Comparison of ENCODE assay signal across 8 mouse cellular contexts in genomic region chr2:79372486-79373200, GRCm38 (mm10).
DNase-seq lines count a peak whose midpoint lies in the region; ATAC-seq and TF ChIP-seq lines count a peak whose summit lies in the region.

No protein-coding gene starts in this region.

- H3K4me3 ChIP-seq in kidney, embryonic 15.5 days (replicated peaks) = no peak overlapping the region
- no peak overlapping the region for H3K4me3 ChIP-seq in myocyte

- no peak overlapping the region for H3ac ChIP-seq in myocyte (ENCODE audit: control insufficient read depth, insufficient read length)

- no peak overlapping the region for H3K9ac ChIP-seq in kidney, embryonic 15.5 days

- no peaks in the 10 kb centered on the region for H3K79me2 ChIP-seq in myocyte (ENCODE audit: control insufficient read depth, insufficient read depth)

- no peaks in the 10 kb centered on the region for H3K27me3 ChIP-seq in kidney, embryonic 15.5 days
- H3K27me3 ChIP-seq in myocyte (ENCODE audit: control insufficient read depth, insufficient read depth, insufficient read length) = no peaks in the 10 kb centered on the region

- no peaks in the 10 kb centered on the region for H3K36me3 ChIP-seq in kidney, embryonic 15.5 days
- no peaks in the 10 kb centered on the region for H3K36me3 ChIP-seq in myocyte (ENCODE audit: control insufficient read depth, insufficient read depth)

- no peak overlapping the region for H3K4me2 ChIP-seq in kidney, embryonic 15.5 days
- peak overlapping the region; percentile 65 for H3K4me2 ChIP-seq in myocyte (ENCODE audit: low read depth)

- H3K9me3 ChIP-seq in kidney, embryonic 15.5 days (replicated peaks) = no peaks in the 10 kb centered on the region

- no peak for TF ChIP-seq POLR2A in myocyte (IDR thresholded peaks at IDR 0.05; ENCODE audit: insufficient read length, low read depth)

- DNase-seq in adrenal gland, postnatal 36 days = peak; percentile 6 to 11
- no peak for DNase-seq in adrenal gland, adult 18-20 months (ENCODE audit: low spot score in 2 of 2)
- DNase-seq in thymus, postnatal 4 days = peak; percentile 15
- no peak for DNase-seq in thymus, adult 18-20 months
- peak; percentile 62 for DNase-seq in embryo, embryonic 11 days
- no peak for DNase-seq in right cerebral cortex, postnatal 10 days (ENCODE audit: low spot score in 2 of 2)

- H3K4me1 ChIP-seq in kidney, embryonic 15.5 days = no peaks in the 10 kb centered on the region

- 61% methylated on average over 6 of the region's 6 CpGs for WGBS in kidney, embryonic 15.5 days

- peak; percentile 77; the same call in 1 of the 2 replicates for ATAC-seq in kidney, embryonic 15.5 days (replicated peaks; ENCODE audit: low FRiP score)

- no peak overlapping the region for H3K27ac ChIP-seq in kidney, embryonic 15.5 days

TF ChIP-seq in myocyte, 11 proteins besides CTCF, POLR2A, EP300 and RAD21:
- TF ChIP-seq CEBPB (IDR thresholded peaks at IDR 0.05; ENCODE audit: insufficient read depth, poor library complexity, severe bottlenecking) (no peak), TCF3 (IDR thresholded peaks at IDR 0.05; ENCODE audit: insufficient read length, low read depth) (no peak), USF1 (IDR thresholded peaks at IDR 0.05; ENCODE audit: low read depth) (no peak), REST (IDR thresholded peaks at IDR 0.05; ENCODE audit: insufficient read depth, insufficient read length) (no peak), E2F4 (IDR thresholded peaks at IDR 0.05; ENCODE audit: insufficient read depth) (no peak), POLR2AphosphoS2 (IDR thresholded peaks at IDR 0.05; ENCODE audit: insufficient read length, low read depth) (no peak), SRF (IDR thresholded peaks at IDR 0.05; ENCODE audit: control insufficient read depth, insufficient read length, low read depth) (no peak), MYOG (IDR thresholded peaks at IDR 0.05; ENCODE audit: control insufficient read depth in 1 of 3, insufficient read depth in 1 of 3, insufficient read length in 2 of 3, low read depth in 2 of 3) (no peak), MAX (IDR thresholded peaks at IDR 0.05; ENCODE audit: low read depth) (no peak), MYOD1 (IDR thresholded peaks at IDR 0.05; ENCODE audit: control insufficient read depth in 1 of 3, insufficient read length in 2 of 3, low read depth in 2 of 3) (no peak), TCF12 (IDR thresholded peaks at IDR 0.05; ENCODE audit: insufficient read depth, poor library complexity, severe bottlenecking) (no peak)

Comparison
In these comparisons a context has a peak if more than half of its experiments do, and no peak if none do; other contexts are left out.
1. DNase-seq: peak in adrenal gland, postnatal 36 days (2 of 2), thymus, postnatal 4 days (single experiment) and embryo, embryonic 11 days (single experiment); none in adrenal gland, adult 18-20 months (0 of 2), thymus, adult 18-20 months (0 of 2) and right cerebral cortex, postnatal 10 days (0 of 2).